ENCODE assay signal across 10 mouse cellular contexts in the genomic region with DNA sequence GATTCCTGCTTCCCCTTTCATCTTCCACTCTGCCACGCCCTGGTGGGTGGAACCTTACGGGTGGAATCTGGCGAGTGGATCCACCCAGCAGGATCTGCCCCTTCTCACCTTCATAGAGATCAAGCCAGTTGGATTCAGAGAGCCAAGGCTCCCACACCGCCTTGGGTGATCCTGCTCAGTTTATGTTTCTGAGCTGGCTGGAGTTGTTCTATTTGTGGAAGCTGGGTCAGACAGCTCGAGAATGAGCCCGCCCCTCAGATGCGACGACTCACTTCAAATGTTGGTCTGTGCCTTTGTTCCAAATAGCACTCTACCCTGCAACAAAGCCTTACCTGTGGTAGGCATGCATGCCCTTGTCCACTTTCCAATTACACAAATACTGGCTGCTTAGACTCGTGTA. TPM values are rescaled to one million over a fixed set of nuclear protein-coding genes. Genes with fewer than 3 reads are reported as not detected.
DNase-seq lines count a peak whose midpoint lies in the region; ATAC-seq lines count a peak whose summit lies in the region.
"Had no signal": no experiment of that assay in that cellular context is flagged by ENCODE, and none has a peak within 500 bp of the region (broad histone marks: within the 10 kb centered on the region; RNA-seq: fewer than 3 reads in every experiment).

No protein-coding gene starts in this region.

- 63% methylated on average over 9 of the region's 9 CpGs for WGBS in forebrain, embryonic 16.5 days
- 78% methylated on average over 9 of the region's 9 CpGs for WGBS in midbrain, embryonic 10.5 days

- peaks cover 44% of the 10 kb centered on the region for H3K4me1 ChIP-seq in forebrain, embryonic 16.5 days (replicated peaks; ENCODE audit: control insufficient read depth, insufficient read depth, low read length)
- H3K4me1 ChIP-seq in midbrain, embryonic 10.5 days: peaks cover 52% of the 10 kb centered on the region

- no peaks in the 10 kb centered on the region for H3K36me3 ChIP-seq in forebrain, embryonic 16.5 days (ENCODE audit: control insufficient read depth, insufficient read depth)
- H3K36me3 ChIP-seq in midbrain, embryonic 10.5 days: peaks cover 9% of the 10 kb centered on the region; the same call in 1 of the 2 replicates
- H3K36me3 ChIP-seq: limb, embryonic 13.5 days had no signal

- H3K9me3 ChIP-seq in forebrain, embryonic 16.5 days (ENCODE audit: control insufficient read depth, low read length): no peaks in the 10 kb centered on the region
- H3K9me3 ChIP-seq in midbrain, embryonic 10.5 days (replicated peaks): no peaks in the 10 kb centered on the region
- H3K9me3 ChIP-seq: limb, embryonic 13.5 days had no signal

- H3K9ac ChIP-seq in forebrain, embryonic 16.5 days (replicated peaks; ENCODE audit: low read depth, low read length): no peak overlapping the region
- H3K9ac ChIP-seq: limb, embryonic 13.5 days had no signal

- H3K27me3 ChIP-seq in forebrain, embryonic 16.5 days (replicated peaks; ENCODE audit: control insufficient read depth, insufficient read depth, low read length): no peaks in the 10 kb centered on the region
- peaks cover 68% of the 10 kb centered on the region for H3K27me3 ChIP-seq in midbrain, embryonic 10.5 days (ENCODE audit: low read depth, poor library complexity, severe bottlenecking)

- no peak for ATAC-seq in forebrain, embryonic 16.5 days
- no peak for ATAC-seq in CD4-positive, CD25-positive, alpha-beta regulatory T cell, adult 4 months

- H3K4me2 ChIP-seq in forebrain, embryonic 16.5 days (ENCODE audit: low read length): peak overlapping the region; percentile 90
- H3K4me2 ChIP-seq: limb, embryonic 13.5 days had no signal

- H3K4me3 ChIP-seq in forebrain, embryonic 16.5 days (replicated peaks; ENCODE audit: low read length): peak overlapping the region; percentile 80
- H3K4me3 ChIP-seq in midbrain, embryonic 10.5 days: peak overlapping the region; percentile 74
- H3K4me3 ChIP-seq: limb, embryonic 13.5 days had no signal

- H3K27ac ChIP-seq in forebrain, embryonic 16.5 days (ENCODE audit: low read length): no peak overlapping the region
- no peak overlapping the region for H3K27ac ChIP-seq in midbrain, embryonic 10.5 days (replicated peaks)
- H3K27ac ChIP-seq: limb, embryonic 13.5 days had no signal

- peak; percentile 41 for DNase-seq in gastrocnemius, adult 18-20 months (ENCODE audit: low spot score)
- DNase-seq in gastrocnemius, postnatal 10 days: no peak
- DNase-seq in 3T3-L1 (ENCODE audit: low read depth, low spot score): peak; percentile 22
- DNase-seq in midbrain, embryonic 10.5 days (ENCODE audit: low spot score): no peak
- no peak for DNase-seq in urinary bladder, adult 2 months (ENCODE audit: low spot score)
- DNase-seq in frontal cortex, postnatal 14 days (ENCODE audit: low spot score in 2 of 2): no peak
- DNase-seq: right cerebral cortex, postnatal 14 days had no signal

RNA-seq across cellular contexts. Expression of a gene that starts 4.4 kb away (rescaled TPM):
- total RNA-seq in gastrocnemius, adult 18-20 months (2021): 1 to 10 TPM; 4.7 to 5.7 TPM
- total RNA-seq in gastrocnemius, postnatal 10 days (2021): 1 to 10 TPM; 5.6 to 7.0 TPM
- 69.3 and 90.0 TPM in 2 replicates for polyA plus RNA-seq in forebrain, embryonic 16.5 days (2015; fragmentation: Nextera tagmentation; extraction: Ambion mirVana)
- 27.9 and 39.5 TPM in 2 replicates for polyA plus RNA-seq in midbrain, embryonic 10.5 days (2016; fragmentation: Nextera tagmentation; extraction: Ambion mirVana)
- polyA plus RNA-seq in urinary bladder, adult 2 months (2012; rRNA removed): 13.1 and 16.0 TPM in 2 replicates
- polyA plus RNA-seq in CD4-positive, CD25-positive, alpha-beta regulatory T cell, adult 4 months (2017; shearing (Covaris generic)): 1 to 10 TPM; 2.4 to 4.5 TPM

RNA-seq across cellular contexts. Expression of a gene that starts 33.2 kb away (rescaled TPM):
- total RNA-seq in gastrocnemius, adult 18-20 months (2021): not detected
- total RNA-seq in gastrocnemius, postnatal 10 days (2021): under 1 TPM in 1 of 2 experiments, not detected in 1; 0.41 TPM
- polyA plus RNA-seq in forebrain, embryonic 16.5 days (2015; fragmentation: Nextera tagmentation; extraction: Ambion mirVana): 1.3 and 2.0 TPM in 2 replicates
- polyA plus RNA-seq in midbrain, embryonic 10.5 days (2016; fragmentation: Nextera tagmentation; extraction: Ambion mirVana): 18.5 and 30.3 TPM in 2 replicates
- polyA plus RNA-seq in urinary bladder, adult 2 months (2012; rRNA removed): 1.0 and 1.3 TPM in 2 replicates
- polyA plus RNA-seq in CD4-positive, CD25-positive, alpha-beta regulatory T cell, adult 4 months (2017; shearing (Covaris generic)): not detected

Comparison
In these comparisons a context has a peak if more than half of its experiments do, and no peak if none do; other contexts are left out.
1. DNase-seq: peak in gastrocnemius, adult 18-20 months (single experiment) and 3T3-L1 (single experiment); none in gastrocnemius, postnatal 10 days (single experiment), midbrain, embryonic 10.5 days (single experiment), urinary bladder, adult 2 months (single experiment) and frontal cortex, postnatal 14 days (0 of 2).